Mouse (Mus musculus) bone marrow, adult 2 months (tissue): ENCODE data around the gene Tmem262.

ENCODE experiments used
- CTCF ChIP-seq: fragments of 200-500 bp; IDR thresholded peaks from 2 replicates; pipeline ENCODE4 v1.5.1; 2011; ENCODE audit warnings: low read length, control low read depth; ENCODE audit not compliant: control insufficient read depth, insufficient read depth
- POLR2A ChIP-seq: fragments of 200-500 bp; IDR thresholded peaks from 2 replicates; pipeline ENCODE4 v1.6.1; 2011; ENCODE audit warnings: low read depth, mild to moderate bottlenecking, control low read depth, low read length, borderline replicate concordance; ENCODE audit not compliant: control insufficient read depth

- TF ChIP-seq CTCF, result no peak
- no peak for TF ChIP-seq POLR2A
Measured at GRCm38 (mm10) chr19:6038326-6038725, 41.5 kb upstream of the Tmem262 start.
